Mouse (Mus musculus) intestine, embryonic 15.5 days (tissue): ENCODE measurements around the gene Chd9. TPM values are rescaled to one million over a fixed set of nuclear protein-coding genes. Genes with fewer than 3 reads are reported as not detected.

Source experiments
- ATAC-seq: fragments of 200-750 bp; cut with Nextera tagmentation; 2 replicates; pipeline ENCODE4 v1.8.0; 2017; ENCODE audit warnings: moderate TSS enrichment, moderate library complexity
- H3K27ac ChIP-seq: fragments of 300-500 bp; sonication (generic); 2 replicates; pipeline ENCODE4 v1.5.1; 2015; ENCODE audit warnings: mild to moderate bottlenecking, inconsistent platforms
- H3K27me3 ChIP-seq: fragments of 300-500 bp; sonication (generic); replicated peaks from 2 replicates; pipeline ENCODE4 v1.6.1; 2015; ENCODE audit warnings: inconsistent platforms
- H3K36me3 ChIP-seq: fragments of 300-500 bp; sonication (generic); 2 replicates; pipeline ENCODE4 v1.6.1; 2015; ENCODE audit warnings: inconsistent platforms
- H3K4me1 ChIP-seq: fragments of 300-500 bp; sonication (generic); replicated peaks from 2 replicates; pipeline ENCODE4 v1.6.1; 2015; ENCODE audit warnings: inconsistent platforms
- H3K4me2 ChIP-seq: fragments of 300-500 bp; sonication (generic); replicated peaks from 2 replicates; pipeline ENCODE4 v1.6.1; 2015; ENCODE audit warnings: mild to moderate bottlenecking, inconsistent platforms
- H3K4me3 ChIP-seq: fragments of 300-500 bp; sonication (generic); replicated peaks from 2 replicates; pipeline ENCODE4 v1.5.1; 2015; ENCODE audit warnings: inconsistent platforms
- H3K9ac ChIP-seq: fragments of 300-500 bp; sonication (generic); 2 replicates; pipeline ENCODE4 v1.6.1; 2015; ENCODE audit warnings: inconsistent platforms
- H3K9me3 ChIP-seq: fragments of 300-500 bp; sonication (generic); 2 replicates; pipeline ENCODE4 v1.6.1; 2016; ENCODE audit warnings: inconsistent platforms
- WGBS: fragments of 180-500 bp; shearing (Covaris S2); methylation state at CpG from one replicate; pipeline ENCODE4 v1.1.7; 2015; 5-methylcytosine and 5-hydroxymethylcytosine counted together
- polyA plus RNA-seq: library from polyadenylated mRNA; unstranded; fragments of >200 nt; fragmentation: Nextera tagmentation; extraction: Ambion mirVana; gene quantifications from 2 replicates; pipeline ENCODE4 v1.2.1, GENCODE M21; 2015

Chd9 gene
- polyA plus RNA-seq, 1 experiment from 2014 or later: 154 TPM

DNA sequence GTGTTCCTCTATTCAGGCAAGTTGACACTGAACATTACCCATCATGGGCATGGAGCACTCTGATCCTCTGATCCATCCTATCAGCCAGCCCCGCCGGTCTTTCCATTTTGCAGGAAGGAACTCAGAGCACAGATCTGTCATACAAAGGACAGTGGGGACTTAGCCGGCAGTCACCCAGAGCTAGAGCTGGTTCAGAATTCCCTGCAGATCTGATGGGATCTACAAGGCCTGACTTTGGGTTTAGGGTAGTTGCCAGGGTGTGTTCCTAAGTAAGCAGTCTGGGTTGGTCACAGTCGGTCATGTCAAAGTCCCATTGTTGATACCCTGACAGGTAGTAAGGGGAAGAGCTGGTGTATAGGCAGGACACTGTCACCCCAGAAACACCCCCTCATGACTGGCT, 39.8 kb downstream of the Chd9 start:
- no peak overlapping the region for H3K27ac ChIP-seq
- no peak for ATAC-seq
- 94% methylated on average over 4 of the region's 4 CpGs for WGBS

DNA sequence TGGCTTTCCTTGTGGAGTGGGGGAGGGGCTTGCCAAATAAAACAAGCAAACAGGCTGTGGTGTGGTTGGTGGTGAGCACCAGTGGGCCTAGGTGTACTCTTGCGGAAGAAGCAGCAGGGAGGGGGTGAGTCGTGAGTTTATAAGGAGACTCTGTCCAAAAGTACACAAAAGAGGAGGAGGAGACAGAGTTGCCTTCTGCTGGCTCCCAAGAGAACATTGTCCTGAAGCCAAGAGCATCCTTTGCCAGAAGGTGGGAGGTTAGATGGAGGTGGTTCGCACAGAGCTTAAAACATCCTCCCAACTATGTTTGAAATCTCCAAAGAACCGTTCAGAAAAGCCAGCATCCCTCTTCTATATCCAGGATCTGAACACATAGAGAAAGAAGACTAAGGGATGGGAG, 40.2 kb downstream of the Chd9 start:
- WGBS: 64% methylated on average over 4 of the region's 4 CpGs
- no peaks in the 10 kb centered on the region for H3K27me3 ChIP-seq
- no peaks in the 10 kb centered on the region for H3K9me3 ChIP-seq
- no peaks in the 10 kb centered on the region for H3K36me3 ChIP-seq
- no peak overlapping the region for H3K4me2 ChIP-seq
- H3K4me1 ChIP-seq: peaks cover 30% of the 10 kb centered on the region
- no peak for ATAC-seq
- no peak overlapping the region for H3K9ac ChIP-seq
- H3K4me3 ChIP-seq: no peak overlapping the region
- H3K27ac ChIP-seq: peak overlapping the region; percentile 81

More for the DNA sequence above, 39.8 kb downstream of the Chd9 start:
- Histone ChIP-seq H3K4me1 (peaks cover 30% of the 10 kb centered on the region), H3K27me3 (no peaks in the 10 kb centered on the region), H3K4me2 (no peak overlapping the region), H3K9ac (no peak overlapping the region), H3K4me3 (no peak overlapping the region), H3K36me3 (no peaks in the 10 kb centered on the region), H3K9me3 (no peaks in the 10 kb centered on the region)

DNA sequence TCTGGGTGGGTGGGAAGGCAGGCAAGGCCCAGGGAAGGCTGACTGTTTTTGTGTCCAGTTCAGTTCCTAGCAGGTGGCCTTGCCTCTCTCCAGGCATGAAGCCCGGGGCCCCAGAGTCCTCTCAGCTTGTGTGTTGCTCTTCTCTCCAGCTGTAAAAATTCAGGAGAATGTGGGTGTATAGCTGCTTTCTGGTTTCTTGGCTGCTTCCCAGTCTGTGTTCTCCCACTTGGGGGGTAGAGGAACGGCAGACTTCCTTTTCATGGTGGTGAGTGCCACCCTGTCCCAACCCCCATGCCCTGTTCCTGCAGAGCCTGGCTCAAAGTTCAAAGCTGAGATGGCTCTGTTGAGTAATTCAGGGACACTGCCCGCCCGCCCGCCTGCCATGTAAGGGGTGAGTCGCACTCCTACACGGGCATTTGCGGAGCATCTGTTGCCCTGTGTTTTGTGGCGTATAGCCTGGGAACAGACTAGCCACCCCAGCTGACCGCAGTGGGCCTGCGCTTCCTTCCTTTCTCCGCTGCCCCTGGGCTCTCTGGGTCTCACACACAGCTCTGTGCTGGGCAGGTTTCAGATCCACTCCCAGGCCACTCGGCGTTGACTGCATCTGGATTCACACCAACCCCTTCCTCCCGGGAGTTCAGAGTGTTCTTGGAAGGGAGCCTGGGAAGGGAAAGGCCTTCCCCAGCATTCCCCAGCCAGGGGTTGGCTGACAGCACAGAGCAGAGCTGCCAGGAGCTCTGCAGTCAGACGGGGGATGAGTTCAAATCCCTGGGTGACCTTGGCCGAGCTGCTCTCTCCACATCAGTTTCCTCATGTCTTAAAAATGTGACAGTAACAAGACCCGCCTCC, 41.1 kb downstream of the Chd9 start:
- Histone ChIP-seq H3K9ac (peak overlapping the region; percentile 14; the same call in 1 of the 2 replicates), H3K36me3 (no peaks in the 10 kb centered on the region), H3K27ac (peak overlapping the region; percentile 81)

DNA sequence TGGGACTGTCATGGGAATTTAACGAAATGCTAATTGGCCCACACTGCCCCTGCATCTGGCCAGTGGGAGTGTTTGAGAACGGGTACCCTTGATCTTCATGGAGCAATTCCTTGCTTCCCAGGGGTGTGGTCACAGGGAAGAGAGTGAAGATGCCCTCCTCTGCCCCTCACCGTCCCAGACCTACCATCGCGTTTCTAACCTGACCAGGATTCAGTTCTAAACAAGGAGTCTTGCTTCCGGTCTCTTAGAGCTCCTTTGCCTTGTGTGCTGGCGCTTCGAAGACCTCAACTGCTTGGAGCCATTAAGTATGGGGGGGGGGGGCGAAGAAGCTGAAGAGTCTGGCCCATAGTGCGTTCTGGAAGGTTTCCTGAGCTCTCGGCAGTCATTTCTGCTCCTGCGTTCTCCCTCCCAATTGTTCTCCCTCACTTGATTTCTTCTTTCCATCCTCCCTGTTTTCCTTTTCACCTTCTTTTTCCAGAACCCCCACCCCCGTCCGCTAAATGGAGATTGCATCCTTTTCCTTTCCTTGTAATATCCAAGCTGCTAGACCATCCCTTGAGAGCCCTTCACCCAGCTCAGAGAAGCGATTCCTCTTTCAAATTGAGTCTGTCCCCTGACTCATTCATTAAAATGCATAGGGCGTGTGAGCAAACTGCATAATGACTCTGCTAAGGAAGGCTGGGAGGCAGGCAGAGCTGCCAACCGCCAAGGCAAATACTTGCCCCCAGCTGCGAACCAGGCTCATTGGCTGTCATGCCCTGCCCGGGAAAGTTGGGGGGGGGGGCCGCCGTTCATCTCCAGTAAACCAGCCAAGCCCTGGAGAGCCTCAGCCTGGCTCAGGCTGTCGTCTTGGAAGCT, 42.0 kb downstream of the Chd9 start:
- no peak for ATAC-seq
- Histone ChIP-seq H3K9ac (no peak overlapping the region), H3K27ac (peak overlapping the region; percentile 81), H3K27me3 (no peaks in the 10 kb centered on the region), H3K4me2 (peak overlapping the region; percentile 48), H3K4me3 (no peak overlapping the region), H3K36me3 (no peaks in the 10 kb centered on the region), H3K4me1 (peaks cover 30% of the 10 kb centered on the region), H3K9me3 (no peaks in the 10 kb centered on the region)
- WGBS: 19% methylated on average over 22 of the region's 22 CpGs

More for the DNA sequence above, 41.1 kb downstream of the Chd9 start:
- Histone ChIP-seq H3K4me1 (peaks cover 30% of the 10 kb centered on the region), H3K4me3 (no peak overlapping the region), H3K9me3 (no peaks in the 10 kb centered on the region), H3K4me2 (peak overlapping the region; percentile 48), H3K27me3 (no peaks in the 10 kb centered on the region)
- ATAC-seq: peak; percentile 82
- 38% methylated on average over 18 of the region's 18 CpGs for WGBS

DNA sequence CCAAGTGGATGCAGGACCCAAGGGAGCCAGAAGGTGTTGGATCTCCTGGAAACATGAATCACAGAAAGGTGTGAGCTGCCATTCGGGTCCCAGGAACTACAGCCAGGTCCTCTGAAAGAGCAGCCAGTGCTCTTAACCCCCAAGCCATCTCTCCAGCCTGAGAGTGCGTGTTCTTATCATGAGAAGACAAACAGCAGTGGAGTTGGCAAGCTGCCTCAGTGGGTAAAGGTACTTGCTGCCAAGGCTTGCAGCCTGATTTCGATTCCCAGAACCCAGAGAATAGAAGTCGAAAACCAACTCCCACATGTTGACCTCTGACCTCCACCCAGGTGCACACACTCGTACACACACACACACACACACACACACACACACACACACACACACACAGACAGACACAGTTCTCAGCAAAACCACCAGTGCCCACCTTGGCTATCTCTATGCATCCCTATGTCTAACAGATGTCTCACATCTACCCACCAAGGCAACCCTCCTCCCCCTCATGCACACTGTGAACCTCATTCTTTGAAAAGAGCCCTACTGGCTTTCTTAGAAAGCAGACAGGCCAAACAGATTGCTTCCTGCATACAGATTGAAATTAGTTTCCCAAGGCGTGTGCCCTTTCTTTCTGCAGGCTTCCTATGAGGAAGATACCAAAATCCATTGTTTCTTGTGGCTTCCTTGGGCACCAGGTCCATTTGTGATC, 43.4 kb downstream of the Chd9 start:
- peaks cover 37% of the 10 kb centered on the region for H3K4me1 ChIP-seq
- H3K9ac ChIP-seq: no peak overlapping the region
- no peak overlapping the region for H3K27ac ChIP-seq
- no peaks in the 10 kb centered on the region for H3K9me3 ChIP-seq
- H3K4me3 ChIP-seq: no peak overlapping the region
- WGBS: 70% methylated on average over 6 of the region's 6 CpGs
- H3K27me3 ChIP-seq: no peaks in the 10 kb centered on the region
- H3K4me2 ChIP-seq: no peak overlapping the region
- no peaks in the 10 kb centered on the region for H3K36me3 ChIP-seq
- no peak for ATAC-seq

GRCm38 (mm10) chr8:90873051-90873450, 44.9 kb downstream of the Chd9 start:
- Histone ChIP-seq H3K27ac (no peak overlapping the region), H3K9ac (no peak overlapping the region), H3K36me3 (no peaks in the 10 kb centered on the region), H3K9me3 (no peaks in the 10 kb centered on the region), H3K4me1 (peaks cover 46% of the 10 kb centered on the region), H3K4me3 (no peak overlapping the region), H3K27me3 (no peaks in the 10 kb centered on the region), H3K4me2 (no peak overlapping the region)
- ATAC-seq: no peak
- 83% methylated on average over 4 of the region's 4 CpGs for WGBS

DNA sequence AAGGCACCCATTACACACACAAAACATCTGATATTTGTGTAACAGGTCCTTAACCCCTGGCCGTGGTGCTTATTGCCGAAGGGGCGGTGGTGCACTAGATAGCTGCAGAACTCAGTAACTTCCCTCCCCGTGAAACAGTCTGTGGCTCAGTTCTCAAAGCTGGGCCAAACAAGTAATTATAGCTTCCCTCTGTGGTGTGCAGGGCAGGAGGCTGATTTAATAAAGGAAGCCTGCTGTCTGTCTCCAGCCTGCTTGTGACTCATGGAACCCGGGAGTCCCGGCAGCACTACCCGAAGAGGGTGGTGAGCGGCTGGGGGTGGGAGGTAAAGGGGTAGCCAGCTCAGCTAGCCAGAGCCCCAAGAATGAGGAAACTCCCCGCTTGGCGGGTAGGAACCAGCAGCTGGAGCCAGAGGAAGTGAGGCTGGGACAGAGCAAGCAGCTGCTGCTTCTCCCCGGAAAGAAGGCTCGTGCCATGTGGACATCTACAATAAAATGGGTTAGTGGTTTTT, 48.1 kb downstream of the Chd9 start:
- H3K36me3 ChIP-seq: no peaks in the 10 kb centered on the region
- H3K4me2 ChIP-seq: peak overlapping the region; percentile 92
- no peaks in the 10 kb centered on the region for H3K9me3 ChIP-seq
- peak; percentile 67 for ATAC-seq
- WGBS: 11% methylated on average over 12 of the region's 12 CpGs
- peak overlapping the region; percentile 50 for H3K4me3 ChIP-seq
- H3K4me1 ChIP-seq: peaks cover 20% of the 10 kb centered on the region
- no peaks in the 10 kb centered on the region for H3K27me3 ChIP-seq
- H3K27ac ChIP-seq: peak overlapping the region; percentile 87
- H3K9ac ChIP-seq: peak overlapping the region; percentile 55

- Histone ChIP-seq H3K27ac (peak overlapping the region; percentile 87), H3K4me3 (peak overlapping the region; percentile 50), H3K27me3 (no peaks in the 10 kb centered on the region), H3K9me3 (no peaks in the 10 kb centered on the region), H3K9ac (peak overlapping the region; percentile 55), H3K36me3 (no peaks in the 10 kb centered on the region), H3K4me2 (peak overlapping the region; percentile 92), H3K4me1 (peaks cover 20% of the 10 kb centered on the region)
- WGBS: 2% methylated on average over 24 of the region's 24 CpGs
- ATAC-seq: peak; percentile 91
Observed at GRCm38 (mm10) chr8:90876722-90877429, 48.7 kb downstream of the Chd9 start.

DNA sequence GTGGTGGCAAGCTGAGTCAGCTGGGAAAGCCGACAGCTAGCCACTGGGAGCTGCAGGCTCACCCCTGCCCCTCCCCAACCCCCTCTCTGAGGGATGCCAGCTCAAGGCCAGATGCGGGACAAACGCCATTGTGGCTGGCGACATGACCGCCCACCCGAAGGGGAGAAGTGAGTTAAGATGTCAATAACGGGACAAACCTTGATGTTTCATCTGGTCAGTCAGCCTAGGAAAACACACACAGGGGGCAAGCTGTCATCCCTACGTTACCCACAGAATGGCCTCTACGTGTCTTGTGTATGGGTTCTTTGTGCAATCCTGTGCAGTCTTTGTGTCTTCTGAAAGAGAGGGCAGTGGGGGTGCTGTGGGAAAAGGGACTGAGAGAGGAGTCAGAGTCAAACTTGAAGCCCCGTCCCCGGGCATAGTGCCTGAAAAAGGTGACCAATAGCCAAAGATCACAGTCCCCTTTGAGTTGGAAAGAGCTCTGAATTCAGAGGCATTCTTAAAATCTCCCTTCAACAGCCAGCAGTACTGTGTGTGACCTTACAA, 49.4 kb downstream of the Chd9 start:
- ATAC-seq: peak; percentile 17
- Histone ChIP-seq H3K4me1 (peaks cover 20% of the 10 kb centered on the region), H3K9ac (peak overlapping the region; percentile 55), H3K9me3 (no peaks in the 10 kb centered on the region), H3K36me3 (no peaks in the 10 kb centered on the region), H3K27ac (peak overlapping the region; percentile 87), H3K4me3 (peak overlapping the region; percentile 50), H3K4me2 (peak overlapping the region; percentile 92), H3K27me3 (no peaks in the 10 kb centered on the region)
- WGBS: 6% methylated on average over 11 of the region's 11 CpGs

GRCm38 (mm10) chr8:90878551-90878950, 50.4 kb downstream of the Chd9 start:
- ATAC-seq: no peak
- WGBS: 68% methylated on average over 6 of the region's 6 CpGs

GRCm38 (mm10) chr8:90880041-90880440, 51.9 kb downstream of the Chd9 start:
- H3K9ac ChIP-seq: no peak overlapping the region
- peaks cover 20% of the 10 kb centered on the region for H3K4me1 ChIP-seq
- no peak overlapping the region for H3K4me3 ChIP-seq
- no peaks in the 10 kb centered on the region for H3K36me3 ChIP-seq
- H3K27me3 ChIP-seq: no peaks in the 10 kb centered on the region
- no peak for ATAC-seq
- no peak overlapping the region for H3K27ac ChIP-seq
- no peak overlapping the region for H3K4me2 ChIP-seq
- no peaks in the 10 kb centered on the region for H3K9me3 ChIP-seq
- WGBS: 67% methylated on average over 4 of the region's 4 CpGs

More at GRCm38 (mm10) chr8:90878551-90878950, 50.4 kb downstream of the Chd9 start:
- Histone ChIP-seq H3K4me2 (no peak overlapping the region), H3K27ac (no peak overlapping the region), H3K9ac (no peak overlapping the region), H3K36me3 (no peaks in the 10 kb centered on the region), H3K9me3 (no peaks in the 10 kb centered on the region), H3K27me3 (no peaks in the 10 kb centered on the region), H3K4me3 (no peak overlapping the region), H3K4me1 (peaks cover 20% of the 10 kb centered on the region)
